Mouse (Mus musculus) heart, adult 9 months (tissue): ENCODE results near the gene Kmt5c.

Experiments used
- DNase-seq, 2 experiments: peaks; one replicate each; pipeline ENCODE4 v3.0.0; 2022; ENCODE audit warnings: low spot score in 2 of 2

The Kmt5c gene

GRCm38 (mm10) chr7:4746326-4746980, 6.5 kb downstream of the Kmt5c start:
- no peak for DNase-seq

GRCm38 (mm10) chr7:4747156-4747899, 7.4 kb downstream of the Kmt5c start:
- DNase-seq: no peak

GRCm38 (mm10) chr7:4748321-4748720, 8.4 kb downstream of the Kmt5c start:
- no peak for DNase-seq

DNA sequence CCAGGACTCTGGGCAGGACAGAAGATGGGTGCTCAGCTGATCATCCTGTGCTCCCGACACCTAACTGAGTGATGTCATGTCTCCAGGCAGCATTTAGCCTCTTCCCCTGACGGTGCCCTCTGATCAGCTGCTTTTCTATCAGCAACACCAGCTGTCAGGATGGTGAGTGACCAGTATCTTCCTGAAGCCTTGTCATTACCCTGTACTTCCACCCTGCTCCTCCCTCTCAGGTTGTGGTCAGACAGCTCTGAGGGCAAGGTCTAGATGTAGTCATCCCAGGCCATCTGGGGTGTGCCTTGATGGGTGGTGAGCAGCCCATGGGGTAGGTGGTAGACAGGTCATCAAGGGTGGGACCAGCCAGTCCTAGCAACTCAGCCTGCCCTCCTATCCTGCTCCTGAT, 9.3 kb downstream of the Kmt5c start:
- DNase-seq: no peak

- DNase-seq: no peak
Observed at GRCm38 (mm10) chr7:4751971-4752820, 12.3 kb downstream of the Kmt5c start.

DNA sequence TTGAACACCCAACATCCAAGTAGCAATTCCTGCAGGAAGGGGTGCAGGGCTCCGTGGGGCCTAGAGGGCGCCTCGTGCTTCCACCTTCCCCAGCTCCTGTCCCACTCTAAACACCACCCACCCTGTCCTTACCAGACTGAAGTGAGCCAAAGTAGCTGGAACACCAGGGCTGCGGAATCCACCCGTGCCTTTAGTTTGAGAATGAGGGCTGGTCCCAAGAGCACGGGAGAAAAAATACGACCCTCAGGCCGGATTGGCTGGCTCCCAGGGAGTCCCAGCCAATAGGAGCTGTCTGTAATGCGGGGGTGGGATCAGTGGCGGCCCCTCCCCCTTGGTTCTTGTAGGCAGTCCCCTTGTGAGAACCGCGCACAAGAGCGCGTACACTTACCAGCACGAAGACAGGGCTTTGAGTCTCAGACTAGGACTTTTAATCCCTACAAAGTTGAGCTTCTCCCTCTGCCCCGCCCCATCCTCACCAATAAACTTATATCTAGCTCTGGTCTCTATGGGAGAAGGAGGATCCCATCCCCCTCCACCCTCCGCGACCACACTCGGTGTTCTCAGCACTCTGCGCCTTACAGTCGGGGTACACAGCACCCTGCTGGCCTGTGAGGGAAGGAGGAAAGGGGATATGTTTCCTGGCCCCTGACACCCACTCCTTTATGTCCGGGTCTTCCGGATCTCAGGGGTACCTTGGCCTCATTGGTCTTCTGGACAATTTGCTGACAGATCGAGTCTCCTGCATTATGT, 13.1 kb downstream of the Kmt5c start, which contains the start of gene Cox6b2:
Gene Cox6b2 (minus strand): TSS at position 274 of the 750 bp plus-strand sequence.
- DNase-seq: peak; percentile 37 to 45

DNA sequence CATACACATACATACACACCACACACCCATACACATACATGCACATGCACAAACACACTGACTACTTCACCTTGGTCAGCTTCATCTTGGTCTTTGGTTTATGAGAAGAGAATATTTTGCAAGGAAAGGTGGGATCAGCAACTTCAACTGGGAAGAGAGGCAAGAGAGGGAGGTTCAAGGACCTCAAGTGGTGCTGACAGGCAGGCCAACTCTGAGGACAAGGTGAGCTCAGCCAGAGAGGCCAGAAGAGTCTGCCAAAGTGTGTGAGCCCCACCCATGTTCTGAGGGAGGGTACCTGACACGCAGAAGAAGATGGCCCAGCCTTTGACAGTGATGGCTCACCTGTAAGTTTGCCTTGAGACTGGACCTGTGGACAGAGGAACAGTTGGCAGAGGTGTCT, 19.8 kb downstream of the Kmt5c start:
- DNase-seq: no peak

GRCm38 (mm10) chr7:4764946-4765710, 25.2 kb downstream of the Kmt5c start:
- DNase-seq: no peak

DNA sequence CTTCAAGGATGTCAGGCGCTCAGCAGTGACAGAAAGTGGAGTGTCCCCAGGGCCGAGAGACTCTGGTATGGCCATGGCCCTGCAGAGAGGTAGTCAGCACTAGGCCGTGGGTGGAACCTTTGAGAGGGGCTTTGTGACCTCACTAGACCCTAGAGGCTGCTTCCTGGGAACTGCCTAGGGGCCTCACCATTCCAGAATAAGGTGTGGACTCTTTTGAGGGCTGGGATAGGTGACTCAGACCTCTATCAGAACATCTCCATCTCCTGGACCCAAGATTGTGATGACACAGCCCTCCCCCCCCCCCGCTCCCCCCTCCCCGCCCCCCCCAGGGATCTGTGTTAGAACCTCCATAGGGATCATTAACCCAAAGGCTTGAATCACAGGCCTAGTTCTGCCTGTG, 31.3 kb downstream of the Kmt5c start, which contains the start of gene Fam71e2:
Gene Fam71e2 (minus strand): TSS at position 101 of the 400 bp plus-strand sequence.
- DNase-seq: no peak

- no peak for DNase-seq
Observed at GRCm38 (mm10) chr7:4776131-4776530, 36.2 kb downstream of the Kmt5c start.

DNA sequence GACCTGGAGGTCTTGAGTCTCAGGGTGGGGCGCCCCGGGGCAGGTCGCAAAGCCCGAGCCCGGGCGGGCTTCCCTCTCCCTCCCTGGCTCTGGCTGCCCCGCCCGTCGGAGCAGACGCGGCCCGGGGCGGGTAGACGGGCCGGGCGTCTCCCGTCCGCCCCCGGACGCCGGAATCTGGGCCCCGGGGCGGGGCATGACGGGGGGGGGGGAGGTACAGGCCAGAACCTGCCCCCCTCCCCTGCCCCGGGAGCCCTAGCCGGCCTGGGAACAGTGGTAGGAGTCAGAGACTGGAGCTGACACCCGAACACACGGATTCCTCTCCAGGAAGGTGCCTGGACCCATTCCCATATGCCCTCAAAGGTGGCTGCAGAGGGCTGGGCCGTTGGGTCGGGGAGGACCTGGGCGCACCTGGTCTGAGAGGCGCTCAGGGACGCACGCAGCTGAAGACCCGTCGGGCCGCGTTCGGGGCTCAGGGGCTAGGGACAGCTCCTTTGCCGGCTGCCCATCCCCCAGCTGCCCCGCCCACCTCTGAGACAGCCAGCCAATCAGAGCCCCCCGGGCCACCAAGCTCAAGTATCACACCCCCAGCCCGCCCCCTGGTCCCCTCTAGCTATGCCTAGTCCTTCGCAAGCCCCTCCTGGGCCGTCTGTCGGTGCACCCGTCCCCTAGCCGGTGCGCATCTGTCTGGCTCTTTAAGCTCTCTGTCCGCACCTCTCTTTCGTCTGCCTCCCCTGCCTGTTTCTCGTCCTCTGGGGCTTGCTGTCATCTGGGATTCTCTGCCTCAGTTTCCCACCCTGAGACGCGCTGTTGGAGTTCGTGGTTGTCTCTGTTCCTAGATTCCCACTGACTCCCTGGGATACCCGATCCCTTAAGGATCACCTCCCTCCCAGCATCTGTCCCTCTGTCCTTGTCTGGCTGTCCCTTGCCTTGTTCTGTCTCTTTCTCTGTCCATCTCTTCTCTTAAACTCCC, 37.2 kb downstream of the Kmt5c start:
- DNase-seq: no peak

- no peak for DNase-seq
Observed at GRCm38 (mm10) chr7:4777851-4778637, 38.1 kb downstream of the Kmt5c start.

DNA sequence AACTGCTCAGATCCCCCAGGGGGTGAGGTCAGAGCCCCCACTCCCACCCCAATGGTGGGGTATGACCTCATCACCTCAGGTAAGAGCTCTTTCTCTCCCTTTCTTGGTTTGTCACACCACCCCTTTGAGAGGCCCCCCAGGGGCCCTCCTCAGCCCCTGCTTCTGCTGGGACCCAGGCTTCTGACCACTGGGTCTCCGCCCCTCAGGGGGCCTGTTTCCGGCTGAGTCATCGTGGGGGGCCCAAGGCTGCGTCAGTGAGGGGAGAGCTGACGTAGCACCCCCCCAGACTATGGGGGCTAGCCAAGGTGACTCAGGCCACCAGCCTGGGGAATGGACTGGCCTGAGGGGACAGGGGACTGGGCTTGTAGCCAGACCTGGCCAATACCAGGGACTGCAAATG, 40.0 kb downstream of the Kmt5c start:
- DNase-seq: no peak

- no peak for DNase-seq
Observed at GRCm38 (mm10) chr7:4782130-4782529, 42.2 kb downstream of the Kmt5c start.

DNA sequence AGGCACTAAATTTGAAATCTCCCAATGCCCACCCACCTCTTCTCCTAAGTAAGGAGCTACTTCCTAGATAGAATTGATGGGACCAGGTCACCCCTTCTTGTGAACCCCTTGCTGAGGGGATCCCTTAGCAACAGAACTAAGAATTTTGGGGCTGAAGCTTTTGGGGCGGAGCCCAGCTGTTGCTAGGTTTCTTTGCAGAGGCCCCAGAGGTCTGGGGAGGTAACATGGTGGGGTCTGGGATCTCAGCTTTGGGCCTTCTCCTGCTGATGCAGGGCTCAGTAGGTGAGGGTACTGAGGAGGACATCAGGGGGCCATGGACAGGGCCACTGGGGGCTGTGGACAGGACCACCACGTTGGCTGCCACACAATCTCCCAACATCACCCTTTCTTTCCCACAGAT, 42.8 kb downstream of the Kmt5c start, which contains the start of the genes Il11 and Tmem190:
Gene Il11 (minus strand): TSS at position 101 of the 400 bp plus-strand sequence.
Gene Tmem190 (plus strand): TSS at position 179 of the 400 bp plus-strand sequence.
- DNase-seq: no peak

DNA sequence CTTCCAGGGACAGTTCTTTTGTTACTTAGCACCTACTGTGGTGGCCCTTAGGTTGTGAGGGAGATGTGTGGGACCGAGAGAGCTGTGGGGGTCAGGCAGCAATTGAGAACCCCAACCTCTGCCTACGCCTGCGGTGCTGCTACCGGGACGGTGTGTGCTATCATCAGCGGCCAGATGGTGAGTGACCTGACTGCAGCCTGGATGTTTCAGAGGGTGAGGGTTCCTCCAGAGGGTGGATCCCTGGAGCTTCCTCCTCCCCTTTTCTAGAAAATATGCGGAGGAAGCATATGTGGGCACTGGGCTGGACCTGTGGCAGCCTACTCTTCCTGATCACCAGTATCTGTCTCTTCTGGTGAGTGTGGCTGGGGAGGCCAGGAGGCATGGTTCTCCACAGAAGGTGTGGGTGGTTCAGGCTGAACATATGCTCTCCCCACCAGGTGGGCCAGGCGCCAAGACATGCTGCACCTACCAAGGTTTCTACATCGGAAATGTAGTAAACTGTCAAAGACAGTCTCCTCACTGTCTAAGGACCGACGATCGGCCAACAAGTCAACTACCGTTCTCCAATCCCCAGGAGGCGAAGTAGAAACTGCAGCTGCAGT, 43.9 kb downstream of the Kmt5c start:
- DNase-seq: no peak

DNA sequence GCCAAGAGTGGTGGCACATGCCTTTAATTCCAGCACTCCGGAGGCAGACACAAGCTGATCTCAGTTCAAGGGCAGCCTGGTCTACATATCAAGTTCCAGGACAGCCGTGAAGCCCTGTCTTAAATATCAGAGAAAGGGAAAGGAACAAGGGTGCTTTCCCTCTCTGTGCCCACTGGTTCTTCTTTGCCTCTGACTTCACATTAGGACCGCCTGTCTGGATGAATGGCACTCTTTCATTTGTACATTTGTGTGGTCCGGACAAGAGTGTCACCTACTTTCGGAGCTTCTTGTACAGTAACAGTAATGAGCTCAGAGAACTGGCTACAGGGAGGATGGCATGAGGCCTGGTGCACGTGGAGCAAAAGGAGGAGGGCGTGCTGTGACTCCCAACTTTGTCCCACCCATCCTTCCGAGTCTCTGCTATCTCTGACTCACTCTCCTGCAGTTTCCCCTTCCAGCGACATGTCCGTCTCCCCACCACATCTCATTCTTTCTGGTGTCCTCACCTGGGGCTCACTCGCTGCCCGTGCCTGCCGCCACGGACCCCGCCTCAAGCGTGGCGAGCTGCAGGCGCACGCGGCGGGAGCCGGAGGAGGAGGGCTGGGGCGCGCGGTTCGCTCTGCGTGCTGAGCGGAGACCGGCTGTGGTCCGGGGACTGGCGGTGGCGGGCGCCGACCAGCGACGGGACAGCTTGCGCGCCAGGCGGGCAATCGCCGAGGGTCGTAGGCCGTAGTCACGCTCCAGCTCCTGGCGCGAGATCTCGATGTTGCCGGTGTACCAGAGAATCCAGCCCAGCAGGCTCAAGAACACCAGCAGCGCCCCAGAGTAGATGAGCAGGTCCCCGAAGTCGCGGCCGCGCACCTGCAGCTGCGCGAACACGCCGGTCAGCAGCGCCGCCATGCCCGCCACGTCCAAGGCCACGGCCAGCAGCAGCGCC, 48.9 kb downstream of the Kmt5c start:
- peak; percentile 41 to 48 for DNase-seq
